Mouse (Mus musculus) WW6 (cell line): Measurements from ENCODE around the gene Tbc1d9.

Source experiments
- DNase-seq: peaks from one replicate; pipeline ENCODE4 v3.0.0-alpha.2; 2013; ENCODE audit warnings: low read depth, low spot score

Tbc1d9 gene

GRCm38 (mm10) chr8:83178228-83178742, 13.1 kb downstream of the Tbc1d9 start:
- no peak for DNase-seq

GRCm38 (mm10) chr8:83181851-83182482, 16.8 kb downstream of the Tbc1d9 start:
- DNase-seq: no peak

DNA sequence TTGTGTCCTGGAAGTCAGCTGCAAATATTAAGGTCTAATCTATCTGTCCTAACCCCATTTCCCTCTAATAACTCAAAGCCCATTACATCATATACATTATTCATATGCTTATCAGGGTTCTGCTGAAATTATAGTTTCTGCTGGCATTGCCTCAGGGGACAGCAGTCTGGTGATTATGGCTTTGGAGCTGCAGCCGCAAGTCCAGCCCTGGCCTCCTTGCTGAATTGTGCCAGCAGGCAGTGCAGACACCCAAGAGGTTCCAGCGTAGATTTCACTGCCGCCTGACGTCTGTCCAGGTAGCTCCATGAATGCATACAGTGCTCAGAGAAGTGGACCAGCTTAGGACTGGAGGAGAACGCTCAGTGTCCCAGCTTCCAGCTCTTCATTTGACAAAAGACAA, 17.6 kb downstream of the Tbc1d9 start:
- DNase-seq: no peak

DNA sequence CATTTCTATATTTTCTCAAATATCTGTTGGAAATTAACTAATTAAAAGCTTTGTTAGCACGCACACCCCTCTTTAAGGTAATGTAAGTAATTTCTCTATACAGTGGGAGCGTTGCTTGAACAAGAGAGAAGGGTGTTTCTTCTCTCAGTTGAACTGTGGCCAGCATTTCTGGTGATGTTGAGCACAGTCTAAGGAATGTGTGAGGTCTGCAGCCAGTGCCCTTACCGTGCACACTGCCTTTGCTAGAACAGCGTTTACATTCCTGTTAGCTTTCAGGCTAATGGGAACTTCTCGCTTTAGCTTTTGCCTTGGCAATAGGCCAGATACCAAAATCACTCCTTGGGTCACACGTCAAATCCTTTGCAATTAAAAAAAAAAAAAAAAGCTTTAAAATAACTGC, 21.2 kb downstream of the Tbc1d9 start:
- no peak for DNase-seq

DNA sequence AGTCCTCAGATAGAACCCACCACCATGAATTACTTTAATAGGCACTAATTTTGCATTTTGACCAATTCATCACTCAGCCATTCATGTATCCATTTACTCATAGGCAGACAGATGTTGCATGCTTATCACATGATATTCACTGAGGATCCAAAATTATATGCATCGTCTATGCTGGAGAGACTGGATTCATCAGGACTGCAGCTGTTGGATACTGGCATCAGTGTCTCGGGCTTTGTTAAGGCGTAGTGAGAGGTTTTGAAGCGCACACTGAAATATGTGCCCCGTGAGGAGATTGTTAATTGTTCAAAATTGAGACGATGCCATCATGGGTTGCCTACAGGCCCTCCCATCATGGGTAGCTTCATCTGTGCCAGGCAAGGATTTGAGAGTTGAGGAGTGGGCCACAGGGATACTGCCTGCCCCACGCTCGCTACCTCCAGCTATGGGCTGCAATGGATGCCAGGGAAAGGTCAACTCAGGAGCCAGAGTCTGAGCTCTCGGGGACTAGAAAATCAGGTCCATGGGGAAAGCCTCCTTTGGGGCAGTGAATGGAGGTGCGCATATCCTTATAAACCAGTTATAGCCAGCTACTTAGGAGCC, 22.3 kb downstream of the Tbc1d9 start:
- DNase-seq: no peak

DNA sequence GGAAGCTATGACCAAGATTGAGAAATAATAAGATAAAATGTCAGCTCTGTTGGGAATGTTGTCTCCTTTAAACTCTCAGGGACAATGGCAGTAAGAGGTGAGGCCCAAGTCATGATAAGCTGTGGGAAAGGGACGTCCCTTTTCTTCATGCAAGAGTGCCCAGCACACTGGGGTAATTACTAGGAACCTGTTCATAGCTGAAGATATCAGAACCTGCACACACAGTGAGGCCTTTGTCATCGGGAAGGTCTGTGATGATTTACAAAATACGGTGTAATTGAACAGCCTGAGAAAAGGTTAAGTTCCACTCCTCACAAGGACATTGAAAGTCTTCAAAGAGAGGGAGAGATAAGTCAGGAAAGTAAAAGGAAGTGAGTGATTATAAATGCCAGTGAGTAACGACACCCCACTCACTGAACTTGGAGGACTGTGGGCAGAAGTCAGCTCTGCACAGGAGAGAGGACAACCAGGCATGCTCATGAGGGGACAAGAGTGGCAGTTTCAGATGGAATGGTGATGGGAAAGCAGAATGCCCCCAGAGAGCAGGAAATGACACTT, 24.5 kb downstream of the Tbc1d9 start:
- no peak for DNase-seq

- no peak for DNase-seq
Observed at GRCm38 (mm10) chr8:83196088-83196487, 30.9 kb downstream of the Tbc1d9 start.

DNA sequence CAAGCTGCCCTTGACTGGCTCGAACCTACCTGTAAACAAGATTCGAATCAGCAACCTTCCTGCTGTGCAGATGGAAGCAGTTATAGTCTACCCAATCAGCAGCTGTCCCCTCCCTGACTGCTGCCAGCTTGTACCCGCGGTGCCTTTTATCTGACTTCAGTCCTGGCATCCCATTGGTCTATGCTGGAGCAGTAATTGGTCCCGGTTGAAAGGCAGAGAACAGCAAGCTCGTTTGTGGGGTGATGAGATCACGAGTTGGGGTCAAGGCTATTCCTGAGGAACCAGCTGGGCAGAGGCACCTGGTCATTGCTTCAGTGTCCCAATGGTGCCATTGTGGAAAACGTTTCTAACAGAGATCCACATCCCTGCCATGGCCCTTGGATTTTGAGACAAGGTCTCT, 34.6 kb downstream of the Tbc1d9 start:
- no peak for DNase-seq

DNA sequence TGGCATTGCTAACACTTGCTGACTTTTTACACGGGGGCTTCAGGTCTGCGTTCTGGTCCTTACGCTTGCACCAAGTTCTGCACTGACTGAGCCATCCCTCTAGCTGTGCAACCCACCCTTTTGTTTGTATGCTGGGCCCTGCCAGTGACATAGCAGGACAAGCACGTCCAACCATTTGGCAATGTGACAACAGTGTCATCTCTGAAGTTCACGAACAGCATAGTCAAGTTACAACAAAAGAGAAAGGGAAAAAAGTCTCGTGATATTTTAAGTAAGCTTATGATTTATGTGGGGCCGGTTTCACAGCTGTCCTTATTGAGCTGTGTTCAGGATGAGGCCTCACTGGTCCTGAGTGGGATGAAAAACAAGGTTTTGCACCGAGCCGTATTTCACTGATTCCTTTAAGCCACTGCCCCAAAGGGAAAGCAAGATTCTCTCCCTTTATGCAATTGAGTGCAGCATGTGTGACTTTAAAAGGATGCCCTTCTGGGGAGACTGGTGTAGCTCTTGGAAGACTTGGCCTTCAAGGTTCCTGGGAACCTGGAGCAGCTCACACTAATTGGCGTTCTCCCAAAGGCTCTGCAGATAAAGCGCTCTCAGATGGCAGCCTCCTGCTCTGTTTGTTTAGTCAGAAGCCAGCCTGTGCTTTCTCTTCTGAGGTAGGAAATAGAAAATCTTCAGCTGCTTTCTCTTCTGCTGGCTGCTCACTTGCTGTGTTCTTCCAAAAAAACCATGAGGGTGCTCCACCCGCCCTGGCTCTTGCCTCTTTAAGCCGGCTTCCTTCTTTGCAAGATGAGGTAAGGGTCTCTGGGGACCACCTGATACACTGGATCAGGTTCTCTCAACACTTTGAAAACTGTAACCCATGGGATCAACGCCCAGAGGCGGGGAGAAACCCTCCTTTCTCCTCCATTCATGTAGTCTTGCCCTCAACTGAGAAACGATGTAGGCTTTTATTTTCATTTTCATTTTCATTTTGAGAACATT, 35.3 kb downstream of the Tbc1d9 start:
- DNase-seq: no peak

- no peak for DNase-seq
Observed at GRCm38 (mm10) chr8:83202946-83203345, 37.8 kb downstream of the Tbc1d9 start.

DNA sequence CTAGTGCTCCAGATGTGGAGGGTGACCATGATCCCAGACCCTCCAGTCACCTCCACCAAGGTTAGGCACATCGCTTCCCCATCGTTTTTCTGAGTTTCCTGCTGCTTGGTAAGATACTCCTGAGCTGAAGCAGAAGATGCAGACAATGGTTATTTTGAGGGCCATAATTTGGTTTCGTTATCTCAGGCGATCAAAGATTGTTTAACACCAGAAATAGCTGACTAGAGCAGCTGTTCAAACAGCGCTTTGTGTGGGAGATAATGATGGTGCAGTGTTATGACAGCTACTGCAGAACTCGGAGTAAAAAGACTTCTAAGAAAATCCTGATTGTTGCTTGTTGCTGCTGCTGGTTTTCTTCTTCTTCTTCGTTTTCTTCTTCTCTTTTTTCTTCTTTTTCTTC, 40.8 kb downstream of the Tbc1d9 start:
- no peak for DNase-seq

DNA sequence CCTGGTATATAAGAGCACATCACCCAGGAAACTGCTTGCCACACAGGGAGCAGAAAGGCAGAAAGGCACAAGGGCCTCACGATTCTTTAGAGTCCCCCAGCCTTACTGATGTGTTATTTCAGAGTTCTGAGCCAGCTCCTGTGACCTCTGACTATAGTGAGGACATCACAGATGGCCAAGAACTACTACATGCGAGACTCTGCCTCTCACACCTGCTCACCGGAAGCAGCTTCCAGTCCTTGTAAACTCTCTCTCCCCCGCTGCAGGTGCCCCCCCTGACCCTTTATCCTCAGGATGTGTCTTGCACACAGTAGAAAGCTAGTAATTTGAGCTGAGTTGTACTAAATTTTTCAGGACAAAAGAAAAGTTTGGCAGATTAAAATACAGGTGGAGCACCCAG, 44.4 kb downstream of the Tbc1d9 start:
- no peak for DNase-seq

GRCm38 (mm10) chr8:83210676-83211075, 45.5 kb downstream of the Tbc1d9 start:
- no peak for DNase-seq

DNA sequence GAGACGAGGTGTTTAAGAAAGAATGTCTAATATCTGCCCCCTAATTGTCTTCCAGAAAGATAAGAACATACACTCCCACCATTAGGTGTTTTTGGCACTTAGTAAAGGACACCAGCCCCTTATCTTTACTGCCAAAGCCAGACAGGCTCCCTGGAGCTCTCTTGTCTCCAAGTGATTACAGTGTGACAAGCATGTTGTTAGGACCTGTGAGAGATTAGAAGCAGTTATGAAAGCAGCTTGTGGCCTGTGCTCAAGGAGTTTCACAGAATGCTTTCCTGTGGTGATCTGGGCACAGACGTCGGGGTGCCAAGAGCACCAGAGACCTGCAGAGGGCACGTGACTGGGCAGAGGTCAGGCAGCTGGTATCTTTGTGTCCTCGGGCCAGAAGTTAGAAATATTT, 49.9 kb downstream of the Tbc1d9 start:
- no peak for DNase-seq

DNA sequence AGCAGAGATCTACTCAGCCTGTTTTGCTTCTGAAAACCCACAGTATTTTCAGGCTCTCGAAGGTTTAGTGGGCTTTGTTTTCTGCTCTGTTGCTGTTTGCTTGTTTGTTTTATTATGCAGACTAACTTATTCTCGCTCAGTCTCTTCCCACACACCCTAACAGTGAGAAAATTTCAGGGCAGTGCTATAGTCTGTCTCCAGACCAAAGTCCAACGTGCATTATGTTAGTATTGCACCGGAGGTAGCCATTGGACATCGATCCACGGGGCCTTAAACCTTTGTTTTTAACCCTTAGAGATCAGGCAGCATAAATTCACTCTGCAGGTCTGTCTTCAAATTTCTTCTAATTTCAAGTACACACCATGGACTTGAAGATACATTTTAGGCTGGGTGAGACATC, 51.4 kb downstream of the Tbc1d9 start:
- no peak for DNase-seq

DNA sequence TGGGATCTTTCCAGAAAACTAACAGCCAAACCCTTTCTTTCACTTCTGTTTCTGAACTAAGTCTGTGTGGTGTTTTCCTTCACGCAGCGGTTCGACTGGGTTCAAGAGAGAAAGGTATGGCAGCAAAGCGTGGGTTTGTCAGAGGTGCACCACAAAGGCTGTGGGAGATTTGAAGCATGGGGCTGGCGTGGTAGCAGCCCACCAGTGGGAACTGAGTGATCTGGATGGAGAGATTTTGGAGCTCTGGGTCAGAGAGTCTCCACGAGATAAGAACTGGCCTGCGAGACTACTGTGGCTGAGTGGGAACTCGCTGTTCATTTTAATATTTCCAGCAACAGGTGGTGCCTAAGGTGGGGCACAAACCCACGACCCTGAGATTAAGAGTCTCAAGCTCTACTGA, 52.0 kb downstream of the Tbc1d9 start:
- no peak for DNase-seq

DNA sequence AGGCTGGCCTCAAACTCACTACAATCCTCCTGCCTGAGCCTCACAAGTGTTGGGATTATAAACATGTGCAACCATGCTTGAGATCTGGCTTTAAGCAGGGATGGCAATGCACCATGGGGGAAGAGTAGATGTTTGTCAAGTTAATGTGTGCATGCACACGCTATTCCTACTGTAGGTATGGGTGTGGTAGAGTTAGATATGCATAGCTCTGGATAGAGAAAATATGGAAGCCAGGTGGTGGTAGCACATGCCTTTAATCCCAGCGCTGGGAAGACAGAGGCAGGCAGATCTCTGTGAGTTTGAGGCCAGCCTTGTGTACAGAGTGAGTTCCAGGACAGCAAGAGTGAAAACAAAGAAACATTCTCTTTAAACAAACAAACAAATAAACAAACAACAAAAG, 52.7 kb downstream of the Tbc1d9 start:
- DNase-seq: no peak

DNA sequence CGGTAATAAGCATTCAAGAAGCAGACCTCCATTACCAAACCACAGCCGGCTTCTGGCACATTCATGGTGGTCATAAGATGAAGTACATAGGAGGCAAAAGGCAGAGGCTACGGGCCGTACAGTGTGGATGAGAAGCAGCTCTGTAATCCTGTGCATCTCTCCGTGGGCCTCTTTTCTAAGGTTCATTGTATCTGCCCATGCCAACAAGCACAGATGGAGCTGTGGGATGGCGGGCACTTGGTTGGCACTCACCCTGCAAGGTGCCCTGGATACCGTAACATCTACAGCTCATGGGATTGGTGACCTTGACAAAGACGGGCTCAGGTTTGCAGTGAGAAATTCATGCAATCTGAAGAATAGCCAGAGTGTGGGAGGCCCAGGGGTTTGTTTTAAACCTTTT, 54.2 kb downstream of the Tbc1d9 start:
- DNase-seq: no peak

DNA sequence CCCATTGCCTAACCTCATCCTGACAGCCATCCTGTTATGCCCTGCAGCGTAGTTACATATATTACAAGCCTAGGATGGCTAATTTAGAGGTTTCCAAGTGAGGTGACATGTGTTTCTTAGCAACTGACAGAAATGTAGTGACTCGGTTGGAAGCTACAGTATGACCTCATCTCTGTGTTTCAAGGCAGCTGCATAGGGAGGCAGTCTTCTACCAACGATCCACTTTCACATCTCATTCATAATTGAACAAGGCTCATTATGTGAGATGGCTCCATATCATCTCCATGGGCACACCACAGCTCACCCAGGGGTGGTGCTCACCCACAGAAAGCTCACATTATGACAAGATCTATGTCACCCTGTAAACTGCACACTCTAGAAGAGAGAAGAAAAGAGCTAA, 55.6 kb downstream of the Tbc1d9 start:
- no peak for DNase-seq

GRCm38 (mm10) chr8:83224754-83225416, 59.7 kb downstream of the Tbc1d9 start:
- DNase-seq: no peak

GRCm38 (mm10) chr8:83225598-83225997, 60.4 kb downstream of the Tbc1d9 start:
- no peak for DNase-seq

DNA sequence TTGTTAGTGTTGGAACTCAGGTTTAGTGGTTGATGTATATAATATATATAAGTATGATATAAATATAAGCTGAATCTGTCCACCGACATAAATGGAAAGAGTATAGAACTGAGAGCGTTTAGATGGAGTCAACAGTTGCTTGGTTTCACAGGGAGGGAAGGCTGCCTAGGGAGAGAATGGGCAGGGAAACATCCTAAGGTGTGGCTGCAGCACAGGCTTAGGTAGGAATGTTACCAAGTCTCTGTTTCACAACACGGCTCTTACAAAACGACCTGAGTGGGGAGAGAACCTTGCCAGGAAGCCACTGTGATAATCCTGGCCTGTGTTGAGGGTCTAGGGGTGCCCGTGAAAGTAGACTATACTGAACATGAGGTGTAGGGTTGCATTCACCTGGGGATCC, 62.2 kb downstream of the Tbc1d9 start:
- DNase-seq: no peak
